Mouse (Mus musculus) kidney, adult 18-20 months (tissue): ENCODE results near the gene Hmcn1.
A peak's percentile ranks its signal among the peaks of the same experiment; 100 is the strongest.

Experiments
- DNase-seq: peaks from one replicate; pipeline ENCODE4 v3.0.0; 2021

Hmcn1 gene

GRCm38 (mm10) chr1:150991745-150992554 is 1.3 kb downstream of the Hmcn1 start:
- DNase-seq, result no peak

DNA sequence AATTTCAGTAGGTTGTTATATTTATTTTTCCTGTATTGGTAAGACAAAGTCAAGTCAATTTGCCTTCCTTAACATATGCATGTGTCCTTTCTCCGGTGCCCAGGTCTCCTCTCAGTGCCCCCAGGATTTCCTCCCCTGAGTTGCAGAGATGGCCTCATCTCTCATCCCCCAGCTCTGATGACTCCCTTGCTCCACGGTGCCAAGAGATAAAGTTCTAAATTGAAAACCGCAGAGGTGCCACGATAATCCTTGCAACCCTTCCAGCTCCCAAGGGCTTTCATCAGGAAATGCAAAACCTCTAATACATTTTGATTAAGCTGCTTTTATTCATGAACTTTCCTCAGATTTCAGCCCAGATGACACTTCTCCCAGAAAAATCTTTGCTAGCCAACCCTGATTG is 8.3 kb downstream of the Hmcn1 start:
- no peak for DNase-seq

GRCm38 (mm10) chr1:150984092-150984503 is 9.1 kb downstream of the Hmcn1 start:
- DNase-seq, result no peak

DNA sequence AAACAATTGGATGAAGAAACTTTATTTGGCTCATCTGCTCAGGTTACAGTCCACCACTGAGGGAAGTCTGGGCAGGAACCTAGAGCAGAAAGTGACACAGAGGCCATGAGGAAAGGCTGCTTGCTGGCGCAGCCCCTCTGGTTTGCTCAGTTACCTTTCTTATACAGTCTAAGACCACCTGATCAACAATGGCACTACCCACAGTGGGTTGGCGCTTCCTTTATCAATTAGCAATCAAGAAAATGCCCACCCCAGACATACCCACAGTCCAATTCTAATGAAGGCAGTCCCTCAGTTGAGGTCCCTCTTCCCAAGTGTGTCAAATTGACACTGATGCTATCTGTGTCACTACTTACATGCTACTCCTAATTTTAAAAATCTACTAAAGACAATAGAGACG is 14.6 kb downstream of the Hmcn1 start:
- no peak for DNase-seq

DNA sequence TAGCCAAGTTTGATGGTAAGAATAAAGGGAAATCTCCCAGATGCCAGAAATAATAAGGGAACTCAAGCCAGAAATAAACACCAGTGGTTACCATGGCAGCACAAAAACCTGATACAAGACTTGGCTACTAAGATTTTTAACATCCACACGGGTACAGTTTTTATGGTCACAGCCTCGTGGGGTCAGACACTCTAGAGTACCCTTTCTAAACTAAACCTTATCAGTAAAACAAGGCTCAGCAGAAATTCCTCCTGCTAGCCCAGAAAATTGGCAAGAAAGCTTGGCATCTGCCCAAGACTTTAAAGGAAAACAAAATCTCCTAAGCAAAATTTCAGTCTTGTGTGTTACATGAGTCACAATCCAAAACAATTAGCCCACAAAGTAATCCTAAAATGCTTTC is 17.0 kb downstream of the Hmcn1 start:
- DNase-seq, result no peak

DNA sequence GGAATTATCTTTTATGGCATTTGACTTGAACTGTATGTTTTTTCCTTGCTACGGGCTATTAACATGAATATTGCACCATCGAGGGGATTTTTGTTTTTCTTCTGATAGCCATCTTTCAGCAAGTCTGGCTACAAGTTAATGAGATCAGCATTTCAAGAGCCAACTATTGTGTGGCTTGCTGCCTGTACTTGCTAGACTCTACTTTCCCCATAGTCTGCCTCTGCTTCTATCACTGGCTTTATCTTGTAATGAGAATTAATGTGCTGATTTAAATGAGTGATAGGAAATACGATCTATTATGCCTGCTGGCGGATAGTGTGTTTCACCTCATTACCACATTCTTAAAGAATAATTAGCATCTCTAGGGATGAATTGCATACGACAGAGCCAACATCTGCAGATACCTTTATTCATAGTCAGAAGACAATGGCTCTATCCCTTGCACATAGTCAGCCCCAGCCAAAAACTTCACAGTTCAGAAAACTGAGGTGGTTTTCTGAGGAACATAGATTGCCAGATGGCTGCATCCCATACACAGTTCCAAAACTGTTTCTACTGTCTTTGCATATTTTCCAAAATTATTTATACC is 33.7 kb downstream of the Hmcn1 start:
- DNase-seq, result no peak

DNA sequence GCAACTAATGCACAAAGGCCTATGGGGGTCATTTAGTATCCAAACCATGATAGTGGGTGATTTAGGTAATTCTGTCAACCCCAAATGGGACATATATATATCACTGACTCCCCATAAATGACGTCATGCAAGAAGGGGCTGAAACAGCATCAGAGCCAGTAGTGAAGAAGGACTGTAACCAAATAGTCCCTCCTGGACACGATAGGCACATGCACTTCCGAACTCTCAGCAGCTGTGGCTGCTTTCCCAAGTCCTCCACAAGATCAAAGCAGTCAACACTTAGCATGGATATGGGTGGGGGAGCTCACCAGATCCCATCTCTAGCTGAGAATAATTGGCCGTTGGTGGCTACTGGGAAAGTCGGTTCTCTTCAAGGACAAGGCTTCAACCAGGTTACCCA is 42.2 kb downstream of the Hmcn1 start:
- no peak for DNase-seq

- no peak for DNase-seq
These were observed 43.2 kb downstream of the Hmcn1 start for GRCm38 (mm10) chr1:150950046-150950445.

DNA sequence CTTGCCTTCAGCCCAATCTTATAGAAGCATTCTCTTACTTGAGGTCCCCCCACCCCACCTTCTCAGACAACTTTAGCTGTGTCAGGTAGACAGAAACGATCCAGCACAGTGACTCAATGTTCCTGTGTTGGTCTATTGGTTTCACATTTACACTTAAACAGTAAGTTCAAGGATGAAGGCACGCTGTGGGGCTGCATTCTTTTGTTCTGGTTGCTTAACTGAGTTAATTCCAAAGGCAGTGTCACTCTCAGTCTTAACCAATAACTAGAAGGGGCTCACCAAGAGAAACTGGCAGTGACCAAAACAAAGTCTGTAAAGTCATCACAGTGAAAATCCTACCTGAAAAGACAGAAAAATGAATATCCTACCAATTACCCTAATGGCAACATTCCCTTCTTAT is 44.3 kb downstream of the Hmcn1 start:
- no peak for DNase-seq

GRCm38 (mm10) chr1:150943601-150944000 is 49.6 kb downstream of the Hmcn1 start:
- no peak for DNase-seq

DNA sequence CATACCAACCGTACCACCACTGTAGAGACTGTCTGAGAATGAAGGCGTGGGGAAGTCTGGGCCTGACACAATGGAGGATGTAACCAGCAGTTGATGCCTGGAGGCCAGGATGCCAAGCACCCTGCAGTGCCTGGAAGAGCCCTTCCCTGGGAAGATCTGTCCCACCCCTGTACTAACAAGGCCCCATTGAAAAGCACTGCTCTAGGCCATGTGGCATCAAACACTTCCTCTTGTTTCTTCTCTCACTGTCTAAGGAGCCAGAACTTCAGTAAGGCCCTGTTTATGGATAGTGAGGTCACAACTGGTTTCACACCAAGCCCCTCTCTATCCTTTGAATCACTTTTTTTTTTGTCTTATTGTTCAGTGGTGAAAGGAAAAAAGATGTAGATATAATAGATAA is 51.1 kb downstream of the Hmcn1 start:
- DNase-seq, result no peak

GRCm38 (mm10) chr1:150936821-150937220 is 56.4 kb downstream of the Hmcn1 start:
- no peak for DNase-seq

DNA sequence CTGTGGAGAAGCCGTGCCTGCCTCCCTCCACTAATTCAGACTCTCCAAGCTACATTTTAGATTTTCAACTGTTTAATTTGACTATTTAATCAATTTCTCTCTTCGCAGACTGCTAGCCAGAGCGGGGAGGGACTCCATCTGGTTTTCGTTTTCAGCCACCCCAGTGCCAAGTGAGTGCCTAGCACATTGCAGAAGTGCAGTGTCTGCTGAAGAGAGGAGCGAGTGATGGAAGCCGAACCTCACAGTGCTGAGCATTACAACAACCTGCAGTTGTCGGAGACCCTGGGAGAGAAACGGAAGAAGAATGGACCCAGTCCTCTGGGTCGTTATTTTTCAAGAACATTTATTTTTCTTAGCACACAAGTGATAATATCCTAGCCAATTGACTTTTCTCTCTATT is 59.6 kb downstream of the Hmcn1 start:
- no peak for DNase-seq

DNA sequence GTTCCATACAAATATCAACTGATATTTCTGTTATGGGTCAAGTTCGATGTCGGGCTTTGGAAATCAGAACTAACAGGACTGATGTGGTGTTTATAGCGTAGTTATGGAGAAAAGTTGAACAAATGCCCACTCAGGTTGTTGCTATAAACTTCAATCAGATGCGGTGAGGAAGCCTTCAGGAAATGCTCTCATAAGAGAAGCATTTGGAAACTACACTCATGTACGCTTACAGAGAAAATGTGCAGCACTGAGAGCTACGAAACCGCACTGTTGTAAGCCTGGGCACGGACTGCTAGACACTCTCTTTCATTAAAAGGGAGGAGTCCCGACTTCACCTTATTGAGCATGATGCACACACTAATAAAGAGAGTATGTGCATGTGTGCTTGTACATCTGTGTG is 72.4 kb downstream of the Hmcn1 start:
- DNase-seq, result no peak

- peak; percentile 56 for DNase-seq
These were observed 73.0 kb downstream of the Hmcn1 start for GRCm38 (mm10) chr1:150920276-150920675.

GRCm38 (mm10) chr1:150914936-150915335 is 78.3 kb downstream of the Hmcn1 start:
- DNase-seq, result no peak

GRCm38 (mm10) chr1:150913586-150914136 is 79.6 kb downstream of the Hmcn1 start:
- DNase-seq, result no peak

- no peak for DNase-seq
These were observed 83.6 kb downstream of the Hmcn1 start for GRCm38 (mm10) chr1:150909642-150910041.

DNA sequence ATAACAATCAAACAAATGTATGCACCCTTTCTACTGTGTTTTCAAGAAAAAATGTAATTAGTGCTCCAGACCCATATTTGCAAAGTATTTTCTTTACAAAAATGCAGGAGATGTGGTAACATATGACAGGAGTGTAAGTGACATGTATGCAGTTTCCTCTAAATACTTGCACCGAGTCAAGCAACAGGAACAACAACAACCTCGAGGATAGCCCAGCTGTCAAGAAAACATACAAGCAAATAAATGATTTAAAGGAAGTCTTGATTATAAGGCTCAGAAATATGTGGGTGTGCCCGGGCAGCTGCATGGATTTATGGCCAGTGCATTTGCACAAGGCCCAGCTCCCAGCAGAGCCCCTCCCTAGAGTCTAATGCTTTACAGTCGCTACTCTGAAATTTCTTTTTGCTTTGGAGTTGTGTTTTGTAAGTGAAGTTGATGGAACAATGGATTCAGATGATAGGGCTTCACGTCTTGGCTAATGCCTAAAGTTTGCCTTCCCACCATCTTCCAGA is 99.5 kb downstream of the Hmcn1 start:
- no peak for DNase-seq

DNA sequence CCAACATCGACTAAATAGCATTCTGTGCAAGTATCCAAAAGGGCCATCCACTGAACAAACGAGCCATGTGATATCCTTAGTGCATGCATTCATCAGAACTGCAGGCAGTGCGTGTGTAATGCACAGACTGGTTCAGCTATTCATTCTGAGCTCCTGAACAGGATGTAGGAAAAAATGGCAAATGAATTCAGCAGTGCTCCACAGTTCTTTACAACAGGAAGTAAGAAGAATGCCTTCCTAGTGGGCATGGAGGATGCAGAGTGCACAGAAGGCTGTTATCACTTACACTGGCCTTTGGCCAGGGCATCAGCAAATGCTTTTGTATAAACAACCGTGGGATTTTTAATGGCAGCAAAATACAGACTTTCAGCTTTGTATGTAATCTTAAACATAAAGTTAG is 103.2 kb downstream of the Hmcn1 start:
- DNase-seq, result no peak

GRCm38 (mm10) chr1:150886267-150886666 is 107.0 kb downstream of the Hmcn1 start:
- DNase-seq, result no peak

GRCm38 (mm10) chr1:150878421-150878820 is 114.8 kb downstream of the Hmcn1 start:
- DNase-seq, result no peak

- no peak for DNase-seq
These were observed 115.3 kb downstream of the Hmcn1 start for GRCm38 (mm10) chr1:150877920-150878319.

DNA sequence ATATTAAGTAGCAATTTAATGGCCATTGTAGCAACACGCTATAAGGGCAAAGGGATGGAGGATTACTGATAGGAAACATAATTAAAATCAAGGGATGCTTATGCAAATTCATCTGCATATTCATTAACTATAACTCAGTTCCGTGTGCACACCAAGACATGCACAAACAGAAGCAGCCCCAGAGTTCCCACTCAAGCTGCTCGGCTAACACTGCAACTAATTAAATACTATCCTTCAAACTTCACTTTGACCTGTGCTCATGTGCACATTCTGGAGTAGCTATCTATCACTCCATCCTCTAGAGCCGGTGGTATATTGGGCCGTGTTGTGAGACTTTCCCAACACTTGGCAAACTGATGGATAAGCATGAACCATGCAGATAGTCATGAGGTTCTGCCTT is 119.2 kb downstream of the Hmcn1 start:
- DNase-seq, result no peak
